Mouse (Mus musculus): ENCODE data around the gene Npm3.

- TF ChIP-seq CTCF (IDR thresholded peaks at IDR 0.05; ENCODE audit: control insufficient read depth, insufficient read depth, insufficient read length) (no peak), CEBPB (IDR thresholded peaks at IDR 0.05; ENCODE audit: low read depth) (no peak), USF1 (IDR thresholded peaks at IDR 0.05; ENCODE audit: low read depth) (no peak), FOSL1 (IDR thresholded peaks at IDR 0.05; ENCODE audit: insufficient read depth, low read length, poor library complexity, severe bottlenecking) (no peak), MAX (IDR thresholded peaks at IDR 0.05) (no peak)
Measured at GRCm38 (mm10) chr19:45760810-45761209, 11.4 kb upstream of the Npm3 start.

Measured in C2C12 (cell line).